Mouse (Mus musculus): ENCODE data around the gene Tmem8.

DNA sequence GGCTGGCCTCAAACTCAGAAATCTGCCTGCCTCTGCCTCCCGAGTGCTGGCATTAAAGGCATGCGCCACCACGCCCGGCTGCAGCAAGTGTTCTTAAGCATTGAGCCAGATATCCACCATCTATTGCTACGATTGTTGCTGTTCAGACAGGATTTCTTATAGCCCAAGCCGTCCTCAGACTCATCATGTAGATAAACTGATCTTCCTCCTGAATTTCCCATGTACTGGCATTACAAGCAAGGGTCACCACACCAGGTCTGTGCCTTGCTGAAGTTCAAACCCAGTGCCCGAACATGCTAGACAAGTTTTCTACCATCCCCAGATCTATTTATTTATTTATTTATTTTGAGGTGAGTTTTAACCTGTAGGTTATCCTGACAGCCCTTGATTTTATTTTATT is 14.6 kb upstream of the Tmem8 start:
- TF ChIP-seq POLR2A (IDR thresholded peaks at IDR 0.05; ENCODE audit: extremely low read depth, insufficient read depth, low read length) (no peak), CTCF (IDR thresholded peaks at IDR 0.05; ENCODE audit: low read depth, low read length) (no peak)
